ENCODE assay signal across 13 mouse cellular contexts in the genomic region with DNA sequence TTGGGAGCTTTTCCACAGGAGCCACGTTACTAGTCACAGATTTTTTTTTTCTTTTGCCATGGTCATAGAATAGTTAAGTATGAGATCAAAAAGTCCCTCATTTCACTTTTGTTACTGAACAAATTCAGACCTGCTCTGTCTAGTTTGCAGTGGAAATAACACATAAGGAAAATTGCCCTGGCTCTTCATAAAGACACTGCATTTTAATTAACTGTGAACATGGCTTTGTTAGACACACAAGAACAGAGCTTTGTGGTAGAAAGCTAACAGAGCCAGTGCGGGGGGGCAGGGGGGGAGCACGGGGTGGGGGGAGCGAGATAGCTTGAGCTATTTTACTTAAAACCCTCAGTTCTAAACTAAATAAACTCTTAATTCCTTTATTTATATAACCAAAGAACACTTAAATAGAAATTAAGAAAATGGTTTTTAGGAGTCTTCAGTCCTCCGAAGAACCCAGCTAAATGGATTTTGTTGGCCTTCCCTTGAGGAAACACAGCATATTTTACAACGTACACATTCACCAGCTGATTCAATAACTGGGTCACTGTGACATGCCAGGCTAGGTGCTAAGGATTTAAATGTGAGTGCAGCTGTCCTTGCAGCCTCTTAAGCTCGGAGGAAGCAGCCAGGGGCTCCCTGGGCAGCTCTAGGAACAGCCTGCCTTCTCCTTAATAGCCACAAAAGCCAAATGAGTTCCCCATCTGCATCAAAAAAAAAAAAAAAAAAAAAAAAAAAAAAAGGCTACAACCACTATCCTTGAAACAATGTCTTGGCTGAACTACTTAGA.
A peak's percentile ranks its signal among the peaks of the same experiment; 100 is the strongest.
DNase-seq lines count a peak whose midpoint lies in the region; ATAC-seq and TF ChIP-seq lines count a peak whose summit lies in the region.
"Had no signal": no experiment of that assay in that cellular context is flagged by ENCODE, and none has a peak within 500 bp of the region (broad histone marks: within the 10 kb centered on the region; RNA-seq: fewer than 3 reads in every experiment).

No protein-coding gene starts in this region.

- H3K4me1 ChIP-seq in lung, embryonic 16.5 days (replicated peaks; ENCODE audit: control insufficient read depth, insufficient read depth, low read length) = peaks cover 12% of the 10 kb centered on the region
- no peaks in the 10 kb centered on the region for H3K4me1 ChIP-seq in lung, adult 2 months (ENCODE audit: control insufficient read depth, insufficient read depth, low read length)
- H3K4me1 ChIP-seq in forebrain, embryonic 13.5 days = peaks cover 20% of the 10 kb centered on the region
- H3K4me1 ChIP-seq in limb, embryonic 13.5 days = peaks cover 26% of the 10 kb centered on the region
- H3K4me1 ChIP-seq in intestine, embryonic 16.5 days (ENCODE audit: control insufficient read depth, insufficient read depth, low read length) = no peaks in the 10 kb centered on the region; the same call in 1 of the 2 replicates

- no peak overlapping the region for H3K9ac ChIP-seq in lung, embryonic 16.5 days (ENCODE audit: low read length)
- no peak overlapping the region for H3K9ac ChIP-seq in forebrain, embryonic 13.5 days
- H3K9ac ChIP-seq in limb, embryonic 13.5 days = no peak overlapping the region
- H3K9ac ChIP-seq in intestine, embryonic 16.5 days (ENCODE audit: low read depth, low read length) = no peak overlapping the region

- H3K9me3 ChIP-seq in lung, embryonic 16.5 days (ENCODE audit: control insufficient read depth, low read length) = no peaks in the 10 kb centered on the region
- H3K9me3 ChIP-seq in forebrain, embryonic 13.5 days (replicated peaks) = no peaks in the 10 kb centered on the region
- no peaks in the 10 kb centered on the region for H3K9me3 ChIP-seq in limb, embryonic 13.5 days
- no peaks in the 10 kb centered on the region for H3K9me3 ChIP-seq in intestine, embryonic 16.5 days (ENCODE audit: control insufficient read depth, low read length)

- TF ChIP-seq CTCF in lung, adult 2 months (IDR thresholded peaks at IDR 0.05; ENCODE audit: insufficient read depth, low read length) = no peak

- H3K4me2 ChIP-seq in lung, embryonic 16.5 days (ENCODE audit: low read depth, low read length) = 0 out of 2 replicates have a peak overlapping the region, but pooled peaks have one; percentile 6
- peak overlapping the region; percentile 14; the same call in 1 of the 2 replicates for H3K4me2 ChIP-seq in forebrain, embryonic 13.5 days
- H3K4me2 ChIP-seq in limb, embryonic 13.5 days (replicated peaks) = no peak overlapping the region
- no peak overlapping the region for H3K4me2 ChIP-seq in intestine, embryonic 16.5 days (ENCODE audit: low read depth, low read length)

- H3K27me3 ChIP-seq in lung, embryonic 16.5 days (ENCODE audit: control insufficient read depth, insufficient read depth, low read depth, low read length) = no peaks in the 10 kb centered on the region
- H3K27me3 ChIP-seq in forebrain, embryonic 13.5 days = no peaks in the 10 kb centered on the region
- no peaks in the 10 kb centered on the region for H3K27me3 ChIP-seq in limb, embryonic 13.5 days
- no peaks in the 10 kb centered on the region for H3K27me3 ChIP-seq in intestine, embryonic 16.5 days (replicated peaks; ENCODE audit: control insufficient read depth, insufficient read depth, low read length)

- 0 out of 2 replicates have a peak overlapping the region, but pooled peaks have one; percentile 39 for H3K27ac ChIP-seq in lung, embryonic 16.5 days (ENCODE audit: low read length)
- H3K27ac ChIP-seq in forebrain, embryonic 13.5 days = peak overlapping the region; percentile 72
- H3K27ac ChIP-seq in limb, embryonic 13.5 days = no peak overlapping the region
- H3K27ac ChIP-seq in intestine, embryonic 16.5 days (ENCODE audit: low read length) = no peak overlapping the region

- H3K4me3 ChIP-seq in lung, embryonic 16.5 days (ENCODE audit: low read length) = no peak overlapping the region
- H3K4me3 ChIP-seq in lung, adult 2 months (replicated peaks; ENCODE audit: extremely low read depth, low read depth, low read length) = no peak overlapping the region
- H3K4me3 ChIP-seq in forebrain, embryonic 13.5 days = no peak overlapping the region
- H3K4me3 ChIP-seq in limb, embryonic 13.5 days = no peak overlapping the region
- no peak overlapping the region for H3K4me3 ChIP-seq in intestine, embryonic 16.5 days (ENCODE audit: low read length)

- peak; percentile 52; the same call in 1 of the 2 replicates for ATAC-seq in lung, embryonic 16.5 days (ENCODE audit: low read depth)
- peak; percentile 46; the same call in 1 of the 2 replicates for ATAC-seq in forebrain, embryonic 13.5 days
- peak; percentile 42; the same call in 1 of the 2 replicates for ATAC-seq in limb, embryonic 13.5 days (ENCODE audit: low FRiP score, low read depth)
- ATAC-seq in intestine, embryonic 16.5 days = no peak
- ATAC-seq: Patski had no signal

- DNase-seq in lung, adult 2 months = no peak
- peak; percentile 73 for DNase-seq in retina, embryonic 14.5 days (ENCODE audit: low spot score)
- no peak for DNase-seq in lung, postnatal 10 days
- DNase-seq in kidney, adult 8-10 months = no peak
- DNase-seq: cerebellum, adult 8-10 months; gastrocnemius, postnatal 36 days; kidney, adult 2 months; liver had no signal

- H3K36me3 ChIP-seq in lung, embryonic 16.5 days (ENCODE audit: control insufficient read depth, insufficient read depth, low read length) = no peaks in the 10 kb centered on the region
- no peaks in the 10 kb centered on the region for H3K36me3 ChIP-seq in forebrain, embryonic 13.5 days (ENCODE audit: poor library complexity, severe bottlenecking)
- no peaks in the 10 kb centered on the region for H3K36me3 ChIP-seq in limb, embryonic 13.5 days
- H3K36me3 ChIP-seq in intestine, embryonic 16.5 days (ENCODE audit: control insufficient read depth, insufficient read depth, low read length) = no peaks in the 10 kb centered on the region

- WGBS in lung, embryonic 16.5 days = 15% methylated on average over 7 of the region's 7 CpGs
- 31% methylated on average over 7 of the region's 7 CpGs for WGBS in lung, adult 2 months
- 18% methylated on average over 7 of the region's 7 CpGs for WGBS in forebrain, embryonic 13.5 days
- WGBS in limb, embryonic 13.5 days = 24% methylated on average over 7 of the region's 7 CpGs
- WGBS in intestine, embryonic 16.5 days = 25% methylated on average over 7 of the region's 7 CpGs

- no peak for TF ChIP-seq POLR2A in lung, adult 2 months (IDR thresholded peaks at IDR 0.05; ENCODE audit: borderline replicate concordance, extremely low read depth, low read depth, low read length)

Comparison
In these comparisons a context has a peak if more than half of its experiments do, and no peak if none do; other contexts are left out.
1. H3K27ac ChIP-seq: peak in lung, embryonic 16.5 days (single experiment) and forebrain, embryonic 13.5 days (single experiment); none in limb, embryonic 13.5 days (single experiment) and intestine, embryonic 16.5 days (single experiment).
2. H3K4me2 ChIP-seq: peak in lung, embryonic 16.5 days (single experiment) and forebrain, embryonic 13.5 days (single experiment); none in limb, embryonic 13.5 days (single experiment) and intestine, embryonic 16.5 days (single experiment).